Mouse (Mus musculus) embryonic facial prominence, embryonic 14.5 days (tissue): Measurements from ENCODE around the gene Kxd1. TPM values are rescaled to one million over a fixed set of nuclear protein-coding genes. Genes with fewer than 3 reads are reported as not detected.

Source experiments
- ATAC-seq: fragments of 200-750 bp; cut with Nextera tagmentation; 2 replicates; pipeline ENCODE4 v1.8.0; 2017; ENCODE audit warnings: low read depth, moderate number of reproducible peaks, moderate TSS enrichment
- DNase-seq: peaks from one replicate; pipeline ENCODE4 v3.0.0-alpha.2; 2015; ENCODE audit warnings: low spot score
- H3K27ac ChIP-seq: fragments of 300-500 bp; sonication (generic); replicated peaks from 2 replicates; pipeline ENCODE4 v1.5.1; 2014; ENCODE audit warnings: low read depth, mild to moderate bottlenecking, low read length, moderate library complexity
- H3K27me3 ChIP-seq: fragments of 300-500 bp; sonication (generic); replicated peaks from 2 replicates; pipeline ENCODE4 v1.6.1; 2014; ENCODE audit warnings: low read length; ENCODE audit not compliant: control insufficient read depth, insufficient read depth
- H3K36me3 ChIP-seq: fragments of 300-500 bp; sonication (generic); 2 replicates; pipeline ENCODE4 v1.6.1; 2014; ENCODE audit warnings: low read length, mixed read lengths; ENCODE audit not compliant: control insufficient read depth, insufficient read depth
- H3K4me1 ChIP-seq: fragments of 300-500 bp; sonication (generic); 2 replicates; pipeline ENCODE4 v1.6.1; 2014; ENCODE audit warnings: antibody characterized with exemption, low read length; ENCODE audit not compliant: control insufficient read depth, insufficient read depth
- H3K4me2 ChIP-seq: fragments of 300-500 bp; sonication (generic); 2 replicates; pipeline ENCODE4 v1.6.1; 2014; ENCODE audit warnings: low read depth, mild to moderate bottlenecking, low read length, moderate library complexity, mixed read lengths
- H3K4me3 ChIP-seq: fragments of 300-500 bp; sonication (generic); 2 replicates; pipeline ENCODE4 v1.5.1; 2014; ENCODE audit warnings: low read depth, mild to moderate bottlenecking, low read length
- H3K9ac ChIP-seq: fragments of 300-500 bp; sonication (generic); 2 replicates; pipeline ENCODE4 v1.6.1; 2014; ENCODE audit warnings: low read depth, mild to moderate bottlenecking, low read length, moderate library complexity, mixed read lengths
- H3K9me3 ChIP-seq: fragments of 300-500 bp; sonication (generic); 2 replicates; pipeline ENCODE4 v1.6.1; 2016; ENCODE audit warnings: low read length; ENCODE audit not compliant: control insufficient read depth
- WGBS: fragments of 180-500 bp; shearing (Covaris S2); extraction: QIAGEN DNeasy Blood & Tissue Kit; methylation state at CpG from one replicate; pipeline ENCODE4 v1.1.7; 2014; 5-methylcytosine and 5-hydroxymethylcytosine counted together
- polyA plus RNA-seq: library from polyadenylated mRNA; unstranded; fragments of >200 nt; fragmentation: Nextera tagmentation; extraction: Ambion mirVana; gene quantifications from 2 replicates; pipeline ENCODE4 v1.2.1, GENCODE M21; 2014

Gene Kxd1
- polyA plus RNA-seq, 1 experiment from 2014 or later, result 51.0 TPM

- Histone ChIP-seq H3K27me3 (peaks cover 96% of the 10 kb centered on the region), H3K4me3 (0 out of 2 replicates have a peak overlapping the region, but pooled peaks have one; percentile 56), H3K27ac (peak overlapping the region; percentile 1; the same call in 1 of the 2 replicates), H3K4me1 (peaks cover 57% of the 10 kb centered on the region), H3K9ac (no peak overlapping the region), H3K4me2 (peak overlapping the region; percentile 81; the same call in 1 of the 2 replicates), H3K36me3 (no peaks in the 10 kb centered on the region), H3K9me3 (no peaks in the 10 kb centered on the region)
- DNase-seq (no peak), ATAC-seq (no peak)
- 4% methylated on average over 20 of the region's 20 CpGs for WGBS
These were observed 36.8 kb downstream of the Kxd1 start for GRCm38 (mm10) chr8:70490880-70491495.

GRCm38 (mm10) chr8:70490061-70490879 is 37.5 kb downstream of the Kxd1 start:
- DNase-seq, result no peak
- Histone ChIP-seq H3K27ac (0 out of 2 replicates have a peak overlapping the region, but pooled peaks have one; percentile 1), H3K4me3 (peak overlapping the region; percentile 33; the same call in 1 of the 2 replicates), H3K36me3 (no peaks in the 10 kb centered on the region), H3K27me3 (peaks cover 95% of the 10 kb centered on the region), H3K9ac (no peak overlapping the region; the same call in 1 of the 2 replicates), H3K4me1 (peaks cover 52% of the 10 kb centered on the region), H3K4me2 (no peak overlapping the region; the same call in 1 of the 2 replicates), H3K9me3 (no peaks in the 10 kb centered on the region)
- 26% methylated on average over 9 of the region's 10 CpGs for WGBS
- ATAC-seq, result no peak

GRCm38 (mm10) chr8:70489576-70489975 is 38.2 kb downstream of the Kxd1 start:
- H3K9ac ChIP-seq, result peak overlapping the region; percentile 52
- no peak overlapping the region for H3K27ac ChIP-seq
- peaks cover 50% of the 10 kb centered on the region for H3K4me1 ChIP-seq
- peak overlapping the region; percentile 69 for H3K4me2 ChIP-seq
- DNase-seq (no peak), ATAC-seq (no peak)
- peaks cover 88% of the 10 kb centered on the region for H3K27me3 ChIP-seq
- H3K4me3 ChIP-seq, result peak overlapping the region; percentile 33
- no peaks in the 10 kb centered on the region for H3K36me3 ChIP-seq
- H3K9me3 ChIP-seq, result no peaks in the 10 kb centered on the region
- WGBS, result 2% methylated on average over 9 of the region's 41 CpGs

- Histone ChIP-seq H3K27me3 (peaks cover 83% of the 10 kb centered on the region), H3K4me3 (peak overlapping the region; percentile 33), H3K36me3 (no peaks in the 10 kb centered on the region), H3K4me1 (peaks cover 50% of the 10 kb centered on the region), H3K9me3 (no peaks in the 10 kb centered on the region), H3K4me2 (peak overlapping the region; percentile 69), H3K27ac (no peak overlapping the region; the same call in 1 of the 2 replicates), H3K9ac (peak overlapping the region; percentile 52)
- no peak for ATAC-seq
- 4% methylated on average over 13 of the region's 14 CpGs for WGBS
- no peak for DNase-seq
These were observed 38.8 kb downstream of the Kxd1 start for GRCm38 (mm10) chr8:70488931-70489470.

GRCm38 (mm10) chr8:70487993-70488796 is 39.6 kb downstream of the Kxd1 start:
- H3K27ac ChIP-seq, result no peak overlapping the region; the same call in 1 of the 2 replicates
- 0 out of 2 replicates have a peak overlapping the region, but pooled peaks have one; percentile 31 for H3K9ac ChIP-seq
- H3K4me2 ChIP-seq, result peak overlapping the region; percentile 69
- 5% methylated on average over 41 of the region's 55 CpGs for WGBS
- no peak for ATAC-seq
- peaks cover 75% of the 10 kb centered on the region for H3K27me3 ChIP-seq
- peak overlapping the region; percentile 33 for H3K4me3 ChIP-seq
- DNase-seq, result no peak
- peaks cover 50% of the 10 kb centered on the region for H3K4me1 ChIP-seq
- no peaks in the 10 kb centered on the region for H3K36me3 ChIP-seq
- H3K9me3 ChIP-seq, result no peaks in the 10 kb centered on the region

- DNase-seq, result no peak
- H3K27ac ChIP-seq, result no peak within 1 kb of the TSS; the same call in 1 of the 2 replicates
These were observed 40.7 kb downstream of the Kxd1 start, which contains the start of gene Tmem59l for GRCm38 (mm10) chr8:70486941-70487520. Gene Tmem59l (minus strand): TSS chr8:70487358.

GRCm38 (mm10) chr8:70486191-70486681 is 41.5 kb downstream of the Kxd1 start:
- ATAC-seq (no peak), DNase-seq (no peak)
- no peaks in the 10 kb centered on the region for H3K9me3 ChIP-seq
- WGBS, result 44% methylated on average over 7 of the region's 7 CpGs
- 0 out of 2 replicates have a peak overlapping the region, but pooled peaks have one; percentile 55 for H3K4me2 ChIP-seq
- H3K4me1 ChIP-seq, result peaks cover 37% of the 10 kb centered on the region
- H3K9ac ChIP-seq, result 0 out of 2 replicates have a peak overlapping the region, but pooled peaks have one; percentile 60
- peaks cover 56% of the 10 kb centered on the region for H3K27me3 ChIP-seq
- no peak overlapping the region for H3K27ac ChIP-seq
- H3K4me3 ChIP-seq, result no peak overlapping the region
- no peaks in the 10 kb centered on the region for H3K36me3 ChIP-seq

More at GRCm38 (mm10) chr8:70486941-70487520, 40.7 kb downstream of the Kxd1 start, which contains the start of gene Tmem59l:
- H3K9me3 ChIP-seq, result no peaks in the 10 kb centered on the region
- H3K27me3 ChIP-seq, result peaks cover 64% of the 10 kb centered on the region
- peak within 1 kb of the TSS; percentile 60 for H3K9ac ChIP-seq
- H3K36me3 ChIP-seq, result no peaks in the 10 kb centered on the region
- WGBS, result 5% methylated on average over 31 of the region's 33 CpGs
- peak within 1 kb of the TSS; percentile 33 for H3K4me3 ChIP-seq
- peaks cover 44% of the 10 kb centered on the region for H3K4me1 ChIP-seq
- no peak for ATAC-seq
- peak within 1 kb of the TSS; percentile 69 for H3K4me2 ChIP-seq
